Mouse (Mus musculus) liver, adult (tissue): ENCODE data around the gene Lmbrd1.

Experiments used
- GATA4 ChIP-seq: IDR thresholded peaks from 2 replicates; pipeline ENCODE4 v1.6.1; 2014; ENCODE audit warnings: mild to moderate bottlenecking, low read length; ENCODE audit not compliant: insufficient replicate concordance

The Lmbrd1 gene

GRCm38 (mm10) chr1:24793168-24793567, 114.7 kb downstream of the Lmbrd1 start:
- TF ChIP-seq GATA4 = no peak
